Mouse (Mus musculus): Measurements from ENCODE around the gene Gm17409. TPM values are rescaled to one million over a fixed set of nuclear protein-coding genes. Genes with fewer than 3 reads are reported as not detected.

The Gm17409 gene
- polyA plus RNA-seq, 1 experiment from 2014 or later = not detected

- DNase-seq (no peak), ATAC-seq (ENCODE audit: insufficient read depth) (no peak)
- no peaks in the 10 kb centered on the region for H3K9me3 ChIP-seq (ENCODE audit: low read depth, low read length)
- H3K27ac ChIP-seq (ENCODE audit: low read depth) = no peak overlapping the region
- H3K4me1 ChIP-seq (ENCODE audit: insufficient read depth) = no peaks in the 10 kb centered on the region
- H3K4me2 ChIP-seq = no peak overlapping the region
- no peaks in the 10 kb centered on the region for H3K27me3 ChIP-seq (ENCODE audit: insufficient read depth, low read length)
- no peaks in the 10 kb centered on the region for H3K36me3 ChIP-seq (ENCODE audit: insufficient read depth)
- TF ChIP-seq CTCF (IDR thresholded peaks at IDR 0.05; ENCODE audit: low read depth) = no peak
- no peak overlapping the region for H3K4me3 ChIP-seq (ENCODE audit: low read depth, low read length)
- H3K9ac ChIP-seq = no peak overlapping the region
- 87% methylated on average over 18 of the region's 18 CpGs for WGBS
These were observed 24.0 kb downstream of the Gm17409 start for GRCm38 (mm10) chr2:58493685-58494635.

GRCm38 (mm10) chr2:58495271-58495670 lies 25.4 kb downstream of the Gm17409 start:
- Histone ChIP-seq H3K9me3 (ENCODE audit: low read depth, low read length) (no peaks in the 10 kb centered on the region), H3K9ac (no peak overlapping the region), H3K27me3 (ENCODE audit: insufficient read depth, low read length) (no peaks in the 10 kb centered on the region), H3K4me2 (no peak overlapping the region), H3K4me3 (ENCODE audit: low read depth, low read length) (no peak overlapping the region), H3K27ac (ENCODE audit: low read depth) (no peak overlapping the region), H3K4me1 (ENCODE audit: insufficient read depth) (no peaks in the 10 kb centered on the region), H3K36me3 (ENCODE audit: insufficient read depth) (no peaks in the 10 kb centered on the region)
- no peak for TF ChIP-seq CTCF (IDR thresholded peaks at IDR 0.05; ENCODE audit: low read depth)
- ATAC-seq (ENCODE audit: insufficient read depth) (no peak), DNase-seq (no peak)
- 86% methylated on average over 3 of the region's 3 CpGs for WGBS

- Histone ChIP-seq H3K27ac (ENCODE audit: low read depth) (no peak overlapping the region), H3K4me1 (ENCODE audit: insufficient read depth) (no peaks in the 10 kb centered on the region), H3K9ac (no peak overlapping the region), H3K4me3 (ENCODE audit: low read depth, low read length) (no peak overlapping the region), H3K9me3 (ENCODE audit: low read depth, low read length) (no peaks in the 10 kb centered on the region), H3K36me3 (ENCODE audit: insufficient read depth) (no peaks in the 10 kb centered on the region; the same call in 1 of the 2 replicates), H3K27me3 (ENCODE audit: insufficient read depth, low read length) (no peaks in the 10 kb centered on the region), H3K4me2 (no peak overlapping the region)
- no peak for TF ChIP-seq CTCF (IDR thresholded peaks at IDR 0.05; ENCODE audit: low read depth)
- ATAC-seq (ENCODE audit: insufficient read depth) (peak; percentile 35; the same call in 1 of the 2 replicates), DNase-seq (no peak)
- 65% methylated on average over 8 of the region's 8 CpGs for WGBS
These were observed 26.9 kb downstream of the Gm17409 start for GRCm38 (mm10) chr2:58496647-58497410.

- Histone ChIP-seq H3K4me2 (no peak overlapping the region), H3K36me3 (ENCODE audit: insufficient read depth) (no peaks in the 10 kb centered on the region; the same call in 1 of the 2 replicates), H3K27me3 (ENCODE audit: insufficient read depth, low read length) (no peaks in the 10 kb centered on the region), H3K4me3 (ENCODE audit: low read depth, low read length) (no peak overlapping the region), H3K9ac (no peak overlapping the region), H3K4me1 (ENCODE audit: insufficient read depth) (no peaks in the 10 kb centered on the region), H3K27ac (ENCODE audit: low read depth) (no peak overlapping the region), H3K9me3 (ENCODE audit: low read depth, low read length) (no peaks in the 10 kb centered on the region)
- TF ChIP-seq CTCF (IDR thresholded peaks at IDR 0.05; ENCODE audit: low read depth) = no peak
- no peak for ATAC-seq (ENCODE audit: insufficient read depth)
- no peak for DNase-seq
- WGBS = 86% methylated on average over 9 of the region's 9 CpGs
These were observed 35.6 kb downstream of the Gm17409 start for GRCm38 (mm10) chr2:58505306-58506090.

- DNase-seq (no peak), ATAC-seq (ENCODE audit: insufficient read depth) (no peak; the same call in 1 of the 2 replicates)
- TF ChIP-seq CTCF (IDR thresholded peaks at IDR 0.05; ENCODE audit: low read depth) = no peak
- no peak overlapping the region for H3K9ac ChIP-seq
- no peaks in the 10 kb centered on the region for H3K36me3 ChIP-seq (ENCODE audit: insufficient read depth)
- no peak overlapping the region for H3K4me2 ChIP-seq
- peaks cover 3% of the 10 kb centered on the region; the same call in 1 of the 2 replicates for H3K4me1 ChIP-seq (ENCODE audit: insufficient read depth)
- no peaks in the 10 kb centered on the region for H3K9me3 ChIP-seq (ENCODE audit: low read depth, low read length)
- no peaks in the 10 kb centered on the region for H3K27me3 ChIP-seq (ENCODE audit: insufficient read depth, low read length)
- no peak overlapping the region for H3K27ac ChIP-seq (ENCODE audit: low read depth)
- WGBS = 59% methylated on average over 8 of the region's 8 CpGs
- no peak overlapping the region for H3K4me3 ChIP-seq (ENCODE audit: low read depth, low read length)
These were observed 40.3 kb downstream of the Gm17409 start for GRCm38 (mm10) chr2:58510192-58510591.

GRCm38 (mm10) chr2:58513212-58513611 lies 43.3 kb downstream of the Gm17409 start:
- ATAC-seq (ENCODE audit: insufficient read depth) (no peak), DNase-seq (no peak)
- no peaks in the 10 kb centered on the region for H3K27me3 ChIP-seq (ENCODE audit: insufficient read depth, low read length)
- no peak overlapping the region for H3K4me2 ChIP-seq
- H3K4me3 ChIP-seq (ENCODE audit: low read depth, low read length) = no peak overlapping the region
- no peak overlapping the region for H3K9ac ChIP-seq
- WGBS = 51% methylated on average over 3 of the region's 3 CpGs
- TF ChIP-seq CTCF (IDR thresholded peaks at IDR 0.05; ENCODE audit: low read depth) = no peak
- H3K27ac ChIP-seq (ENCODE audit: low read depth) = no peak overlapping the region
- no peaks in the 10 kb centered on the region for H3K36me3 ChIP-seq (ENCODE audit: insufficient read depth)
- no peaks in the 10 kb centered on the region for H3K9me3 ChIP-seq (ENCODE audit: low read depth, low read length)
- H3K4me1 ChIP-seq (ENCODE audit: insufficient read depth) = peaks cover 11% of the 10 kb centered on the region; the same call in 1 of the 2 replicates
